Mouse (Mus musculus): ENCODE results near the gene Ddhd1. TPM values are rescaled to one million over a fixed set of nuclear protein-coding genes. Genes with fewer than 3 reads are reported as not detected.

Gene Ddhd1
- total RNA-seq, 2 experiments from 2014 or later: 17.9 to 19.4 TPM

Small RNA genes within 50 kb of the gene (microRNA-seq; reads per million reads assigned to microRNA genes)
- 1.9 to 10.4 reads per million in 2 experiments for gene Mir5131 (ENCODE audit: borderline number of aligned reads in 2 of 2)

Other genes starting within 250 kb of the Ddhd1 start
- gene Fermt2, start 128.0 kb downstream of the Ddhd1 start, total RNA-seq (2021): 100 to 1,000 TPM in 1 of 2 experiments, 10 to 100 TPM in 1; 82.2 to 118 TPM